Mouse (Mus musculus) heart, postnatal 4 days (tissue): ENCODE data around the gene RPS10-NUDT3. TPM values are rescaled to one million over a fixed set of nuclear protein-coding genes. Genes with fewer than 3 reads are reported as not detected.

Source experiments
- DNase-seq: peaks from one replicate; pipeline ENCODE4 v3.0.0; 2021
- total RNA-seq, 2 experiments: library from RNA; stranded (reverse); gene quantifications; 2 replicates each; pipeline ENCODE4 v1.2.3; 2021

The RPS10-NUDT3 gene
- total RNA-seq, 2 experiments from 2014 or later: not detected

GRCm38 (mm10) chr17:27573772-27574320 lies 61.2 kb downstream of the RPS10-NUDT3 start:
- DNase-seq: no peak

- DNase-seq: no peak
These were observed 63.7 kb downstream of the RPS10-NUDT3 start for GRCm38 (mm10) chr17:27571315-27571714.

- no peak for DNase-seq
These were observed 66.8 kb downstream of the RPS10-NUDT3 start for GRCm38 (mm10) chr17:27568228-27568627.

DNA sequence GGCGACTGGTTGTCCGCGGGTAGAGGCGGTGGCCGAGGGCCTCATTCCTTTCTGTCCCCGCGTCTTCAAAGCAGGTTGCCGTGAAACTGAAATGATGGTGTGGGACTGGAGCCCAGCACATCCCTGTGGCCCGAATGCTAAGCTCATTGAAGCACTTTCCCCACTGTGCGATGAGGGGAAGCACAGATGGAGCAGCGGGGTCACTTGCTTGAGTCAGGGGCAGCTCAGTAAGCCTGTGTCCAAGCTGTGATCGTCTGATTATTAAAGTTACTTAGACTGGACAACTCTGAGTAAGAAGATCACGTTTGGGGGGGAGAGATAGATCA lies 69.1 kb downstream of the RPS10-NUDT3 start:
- no peak for DNase-seq

GRCm38 (mm10) chr17:27565163-27565941 lies 69.7 kb downstream of the RPS10-NUDT3 start, which contains the start of gene AI413582:
TSS of gene AI413582 (minus strand) at chr17:27565756.
- peak; percentile 99 for DNase-seq

DNA sequence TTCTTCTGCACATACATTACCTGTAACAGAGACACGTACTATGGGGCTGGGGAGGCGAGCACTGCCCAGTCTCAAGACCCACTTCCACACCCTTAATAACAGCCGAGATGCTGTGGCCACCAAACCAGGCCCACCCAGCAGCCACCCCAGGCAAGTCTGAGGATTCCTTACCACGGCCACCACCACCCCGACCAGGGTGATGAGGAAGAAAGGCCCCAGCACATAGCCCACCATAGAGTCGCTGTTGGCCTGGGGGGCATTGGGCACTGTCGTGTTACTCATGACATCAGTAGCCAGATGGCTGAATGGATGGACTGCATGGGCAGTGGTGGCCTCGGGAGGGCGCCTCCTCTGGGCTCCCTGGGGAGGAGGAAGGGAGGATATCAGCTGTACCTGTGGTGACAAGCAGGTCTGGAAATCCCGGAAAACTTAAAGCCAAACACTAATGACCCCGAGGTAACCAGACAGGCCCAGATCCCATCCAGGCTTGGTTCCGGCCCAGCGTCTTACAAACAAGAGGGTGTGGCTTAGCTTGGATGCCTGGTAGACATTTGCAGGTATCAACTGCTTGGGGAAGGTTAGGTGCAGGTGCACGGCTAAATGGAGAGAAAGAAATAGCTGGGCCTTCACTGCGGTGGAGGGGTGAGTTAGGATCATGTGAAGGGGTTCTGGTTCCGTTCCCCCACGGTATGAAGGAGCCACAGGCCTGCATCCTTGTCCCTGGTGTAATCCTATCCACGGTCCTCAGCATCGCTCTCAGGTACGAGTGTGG lies 70.4 kb downstream of the RPS10-NUDT3 start:
- DNase-seq: no peak

DNA sequence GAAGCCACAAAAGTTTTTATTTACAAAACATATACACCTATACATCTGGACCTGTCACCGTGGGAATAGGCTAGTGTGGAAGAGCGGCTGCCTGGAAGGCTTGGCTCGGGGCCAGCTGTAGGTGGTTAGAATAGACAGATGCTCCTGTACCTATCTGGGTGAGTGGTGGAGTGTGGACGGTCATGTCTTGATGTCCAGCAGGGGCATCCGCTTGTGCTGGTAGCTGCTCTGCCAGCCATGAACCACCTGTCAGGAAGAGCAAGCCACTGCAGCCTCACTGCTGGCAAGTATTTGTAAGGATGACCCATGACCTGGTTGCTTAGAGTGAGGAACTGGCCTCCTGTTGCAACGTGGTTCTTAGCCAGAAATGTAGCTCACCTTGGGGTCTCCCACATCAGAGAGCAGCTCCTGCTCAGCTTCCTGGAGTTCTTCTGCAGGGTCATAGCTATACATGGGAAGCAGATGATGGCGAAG lies 71.2 kb downstream of the RPS10-NUDT3 start:
- no peak for DNase-seq

DNA sequence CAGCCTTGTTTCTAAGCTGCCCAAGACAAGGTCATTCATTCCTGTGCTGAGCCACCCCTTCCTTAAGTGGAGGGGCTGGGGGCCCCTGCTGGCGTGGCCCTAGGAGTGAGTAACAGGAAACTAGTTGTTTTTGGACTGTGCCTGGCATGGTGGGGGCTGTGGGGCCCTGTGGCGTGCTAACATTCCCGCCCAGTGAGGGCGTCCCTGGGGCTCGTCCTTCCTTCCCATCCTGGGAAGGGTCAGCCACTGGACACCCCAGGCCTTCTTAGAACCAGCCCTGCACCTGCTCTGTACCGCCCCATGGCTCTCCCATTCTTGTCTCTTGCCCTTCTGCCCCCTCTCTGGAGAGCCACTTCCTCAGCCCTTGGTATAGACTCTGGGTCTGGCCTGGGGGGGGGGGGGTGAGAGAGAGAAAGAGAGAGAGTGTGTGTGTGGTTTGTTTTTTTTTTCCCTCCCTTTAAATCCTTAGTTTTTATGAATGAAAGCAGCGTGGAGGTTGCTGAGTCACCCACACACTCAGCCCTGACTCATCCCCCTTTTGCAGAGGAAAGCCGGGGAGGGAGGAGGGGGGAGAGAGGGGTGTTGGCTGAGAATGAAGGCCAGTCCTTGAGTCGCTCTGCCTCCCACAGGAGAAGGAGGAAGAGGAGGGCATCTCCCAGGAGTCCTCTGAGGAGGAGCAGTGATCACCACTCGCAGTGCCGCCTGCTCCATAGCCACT lies 73.1 kb downstream of the RPS10-NUDT3 start:
- DNase-seq: no peak

GRCm38 (mm10) chr17:27560926-27561480 lies 74.0 kb downstream of the RPS10-NUDT3 start:
- no peak for DNase-seq

- no peak for DNase-seq
These were observed 75.4 kb downstream of the RPS10-NUDT3 start for GRCm38 (mm10) chr17:27559596-27559995.

- no peak for DNase-seq
These were observed 76.2 kb downstream of the RPS10-NUDT3 start for GRCm38 (mm10) chr17:27558845-27559244.

GRCm38 (mm10) chr17:27557927-27558661 lies 76.9 kb downstream of the RPS10-NUDT3 start:
- DNase-seq: no peak

DNA sequence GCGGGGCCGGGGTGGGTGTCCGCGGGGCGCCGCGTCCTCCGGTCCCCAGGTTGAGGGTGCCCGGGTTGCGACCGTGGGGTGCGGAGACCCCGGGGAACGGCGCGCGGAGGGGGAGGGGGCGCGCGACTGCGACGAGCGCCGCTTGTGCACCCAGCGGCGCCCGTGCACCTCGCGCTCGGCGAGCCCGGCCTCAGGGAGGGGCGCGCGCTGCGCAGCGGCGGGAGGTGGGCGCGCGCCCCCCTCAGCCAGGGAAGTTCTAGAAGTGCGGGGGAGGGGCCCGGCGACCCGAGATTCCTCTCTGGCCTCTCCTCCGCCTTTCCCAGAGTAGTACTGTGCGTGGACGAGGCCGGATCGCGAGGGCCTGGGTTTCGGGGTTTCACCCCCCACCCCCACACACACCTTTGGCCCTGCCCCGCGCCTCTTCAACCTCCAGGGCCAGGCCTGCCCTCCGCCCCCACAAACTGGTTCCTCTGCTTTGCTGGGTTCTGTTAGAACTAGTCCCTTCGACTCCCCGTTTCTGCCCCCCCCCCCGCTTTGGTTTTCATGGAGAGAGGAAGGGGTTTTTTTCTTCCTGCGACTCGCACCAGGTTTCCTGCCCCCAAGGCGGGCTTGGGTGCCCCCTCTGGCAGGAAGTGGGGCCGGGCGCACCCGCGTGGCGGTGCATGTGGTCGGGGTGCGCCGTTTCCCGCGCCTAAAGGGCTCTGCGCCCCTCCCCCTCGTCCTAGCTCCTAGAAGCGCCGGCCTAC lies 77.7 kb downstream of the RPS10-NUDT3 start:
- DNase-seq: peak; percentile 63

- peak; percentile 88 for DNase-seq
These were observed 78.6 kb downstream of the RPS10-NUDT3 start, which contains the start of gene Hmga1 for GRCm38 (mm10) chr17:27556315-27557011. TSS of gene Hmga1 (plus strand) at chr17:27556497.

DNA sequence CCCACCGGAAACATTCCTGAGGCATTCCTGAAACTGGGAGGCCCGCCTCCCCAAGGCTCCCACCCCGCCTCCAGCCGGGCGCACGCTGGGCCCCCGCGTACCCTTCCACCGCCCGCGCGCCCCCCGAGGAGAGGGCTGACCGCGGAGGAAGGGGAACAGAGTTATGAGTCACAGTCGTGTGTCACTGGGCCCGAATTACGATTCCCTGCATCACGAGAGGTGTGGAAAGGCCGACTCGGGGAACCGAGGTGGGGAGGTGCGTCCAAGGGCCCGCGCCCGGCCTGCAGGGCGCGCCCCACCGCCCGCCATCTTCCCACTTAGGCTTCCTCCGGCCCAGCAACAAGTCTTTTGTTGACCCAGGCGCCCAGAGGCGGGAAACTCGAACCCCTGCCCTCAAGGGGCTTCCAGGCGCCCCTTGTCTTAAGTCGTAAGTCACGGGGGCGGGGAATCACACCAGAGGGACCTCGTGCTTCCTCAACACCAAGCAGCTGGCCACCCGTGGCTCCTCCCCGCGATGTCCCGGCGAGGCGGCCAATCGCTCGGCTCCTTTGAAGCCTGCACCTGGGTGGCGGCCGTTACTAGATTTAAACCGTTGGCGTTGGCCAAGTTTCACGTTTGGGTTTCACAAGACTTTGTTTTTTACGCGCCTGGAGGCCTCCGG lies 79.4 kb downstream of the RPS10-NUDT3 start:
- DNase-seq: peak; percentile 69

DNA sequence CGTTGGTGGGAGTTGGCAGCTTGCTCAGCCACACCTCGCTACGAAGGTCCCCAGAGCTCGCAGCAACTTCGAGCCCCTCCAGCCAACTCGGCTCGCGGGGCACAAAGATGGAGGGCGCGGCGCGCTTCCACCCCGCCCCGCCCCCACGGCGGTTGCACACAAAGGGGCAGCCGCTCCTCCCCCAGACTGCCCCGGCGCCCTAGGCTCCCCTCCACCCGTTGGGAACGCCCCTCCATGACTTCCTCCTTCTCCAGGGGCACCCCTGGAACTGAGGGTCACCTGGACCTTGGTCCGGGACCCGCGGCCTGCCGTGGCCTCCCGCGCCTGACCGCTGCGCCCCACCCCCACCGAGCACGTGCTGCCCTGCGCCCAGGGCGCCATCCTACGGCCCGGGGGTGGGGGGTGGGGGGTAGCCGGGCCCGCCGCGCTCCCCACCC lies 79.9 kb downstream of the RPS10-NUDT3 start:
- DNase-seq: peak; percentile 43

- DNase-seq: no peak
These were observed 80.7 kb downstream of the RPS10-NUDT3 start for GRCm38 (mm10) chr17:27554062-27554960.
